Mouse (Mus musculus): ENCODE measurements at regions not wholly inside any gene's neighbourhood (a gene's known extent, or its start where the extent isn't known, plus 50 kb on each side); places are given as distances from the start of the nearest gene placed in this dataset.

DNA sequence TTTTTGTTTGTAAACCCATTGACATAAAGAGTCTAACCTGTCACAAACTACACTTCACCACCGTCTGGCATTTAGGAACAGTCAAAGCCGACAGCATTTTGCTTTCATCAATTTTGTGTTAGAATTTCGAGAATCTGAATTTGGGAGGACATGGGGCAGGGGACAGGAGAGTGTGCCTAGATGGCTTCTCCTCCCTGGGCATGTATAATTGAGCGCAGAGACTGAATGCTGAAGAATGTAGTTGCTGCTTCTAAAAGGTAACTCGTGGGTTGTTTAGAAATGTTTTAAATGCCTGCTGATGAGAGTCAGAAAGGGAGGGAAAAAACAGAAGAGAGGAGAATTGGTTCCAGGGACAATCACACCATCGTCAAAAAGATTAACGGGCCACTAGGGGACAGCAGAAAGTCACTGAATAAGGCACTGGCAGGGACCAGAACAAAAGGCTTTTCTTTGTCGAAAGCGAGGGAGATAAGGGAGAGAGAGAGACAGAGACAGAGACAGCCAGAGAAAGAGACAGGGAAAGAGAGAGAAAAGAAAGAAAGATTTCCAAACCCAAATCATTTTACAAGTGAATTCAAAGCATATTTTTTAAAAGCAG is 66.6 kb upstream of the BC052040 start:
- TF ChIP-seq POLR2A (IDR thresholded peaks at IDR 0.05; ENCODE audit: borderline replicate concordance, extremely low read depth, insufficient read depth, insufficient read length, poor library complexity, severe bottlenecking) (no peak), CTCF (IDR thresholded peaks at IDR 0.05; ENCODE audit: borderline replicate concordance, extremely low read depth, insufficient read depth, insufficient read length) (peak; percentile 73; the same call in 1 of the 2 replicates)

Data from brain, embryonic 14.5 days (tissue).